Mouse (Mus musculus): Measurements from ENCODE around the gene Gfy. TPM values are rescaled to one million over a fixed set of nuclear protein-coding genes. Genes with fewer than 3 reads are reported as not detected.

Gfy gene
- polyA plus RNA-seq, 1 experiment from 2014 or later = not detected

GRCm38 (mm10) chr7:45213708-45214107 lies 34.3 kb upstream of the Gfy start:
- Histone ChIP-seq H3K4me3 (replicated peaks; ENCODE audit: low read depth, low read length) (no peak overlapping the region), H3K4me2 (ENCODE audit: low read length) (no peak overlapping the region), H3K9ac (replicated peaks; ENCODE audit: low read length) (no peak overlapping the region), H3K4me1 (ENCODE audit: control insufficient read depth, insufficient read depth, low read length) (peaks cover 13% of the 10 kb centered on the region; the same call in 1 of the 2 replicates), H3K27me3 (ENCODE audit: control insufficient read depth, insufficient read depth, low read length) (peaks cover 16% of the 10 kb centered on the region), H3K27ac (replicated peaks; ENCODE audit: low read depth, low read length) (no peak overlapping the region), H3K9me3 (ENCODE audit: control insufficient read depth, low read length) (no peaks in the 10 kb centered on the region), H3K36me3 (ENCODE audit: control insufficient read depth, insufficient read depth, low read length) (peaks cover 3% of the 10 kb centered on the region; the same call in 1 of the 2 replicates)
- ATAC-seq (ENCODE audit: low FRiP score, low TSS enrichment) = no peak
- 74% methylated on average over 5 of the region's 5 CpGs for WGBS
- no peak for DNase-seq

DNA sequence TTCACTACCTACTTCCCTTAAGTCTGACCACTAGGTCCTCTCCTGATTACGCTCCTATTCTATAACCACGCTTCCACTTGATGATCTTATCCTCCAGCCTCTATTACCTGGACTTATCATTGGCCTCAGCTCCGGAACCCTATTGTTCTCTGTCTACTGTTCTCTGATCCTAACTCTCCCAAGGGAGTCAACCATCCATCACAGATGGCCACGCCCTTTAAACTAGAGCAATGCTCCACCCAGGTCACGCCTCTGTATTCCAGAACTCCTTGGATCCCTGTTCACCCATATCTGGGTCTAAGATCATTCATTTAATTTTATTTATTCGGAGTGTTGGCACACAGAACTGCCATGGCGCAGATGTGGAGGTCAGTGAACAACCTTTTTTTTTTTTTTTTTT lies 33.0 kb upstream of the Gfy start:
- H3K4me1 ChIP-seq (ENCODE audit: control insufficient read depth, insufficient read depth, low read length) = peaks cover 11% of the 10 kb centered on the region; the same call in 1 of the 2 replicates
- no peaks in the 10 kb centered on the region for H3K36me3 ChIP-seq (ENCODE audit: control insufficient read depth, insufficient read depth, low read length)
- no peak for ATAC-seq (ENCODE audit: low FRiP score, low TSS enrichment)
- H3K9me3 ChIP-seq (ENCODE audit: control insufficient read depth, low read length) = no peaks in the 10 kb centered on the region
- no peak overlapping the region for H3K27ac ChIP-seq (replicated peaks; ENCODE audit: low read depth, low read length)
- no peak overlapping the region for H3K4me2 ChIP-seq (ENCODE audit: low read length)
- 74% methylated on average over 7 of the region's 7 CpGs for WGBS
- no peak overlapping the region for H3K9ac ChIP-seq (replicated peaks; ENCODE audit: low read length)
- peaks cover 16% of the 10 kb centered on the region for H3K27me3 ChIP-seq (ENCODE audit: control insufficient read depth, insufficient read depth, low read length)
- DNase-seq = no peak
- H3K4me3 ChIP-seq (replicated peaks; ENCODE audit: low read depth, low read length) = no peak overlapping the region

DNA sequence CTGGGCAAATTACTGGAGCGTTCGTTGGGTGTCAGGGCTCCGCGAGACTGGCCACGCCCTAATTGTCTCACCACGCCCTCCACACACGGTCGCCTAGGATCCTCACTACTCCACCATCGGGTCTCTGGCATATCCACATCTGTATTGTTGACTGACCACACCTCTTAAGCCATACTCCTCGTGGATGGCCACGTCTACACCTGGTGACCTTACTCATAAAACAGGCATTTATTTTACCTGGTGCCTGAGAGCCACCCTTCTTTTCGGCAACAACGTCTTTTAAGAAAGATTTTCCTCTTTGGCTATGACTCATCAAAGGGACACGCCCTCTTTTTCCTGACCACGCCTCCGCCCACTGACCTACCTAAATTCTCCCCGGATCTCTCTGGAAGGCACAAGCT lies 32.5 kb upstream of the Gfy start, which contains the start of gene Dkkl1:
TSS of gene Dkkl1 (minus strand) at position 297 of the 401 bp plus-strand sequence.
- no peak within 1 kb of the TSS for H3K27ac ChIP-seq (replicated peaks; ENCODE audit: low read depth, low read length)
- peaks cover 6% of the 10 kb centered on the region; the same call in 1 of the 2 replicates for H3K4me1 ChIP-seq (ENCODE audit: control insufficient read depth, insufficient read depth, low read length)
- H3K4me2 ChIP-seq (ENCODE audit: low read length) = peak within 1 kb of the TSS; percentile 28; the same call in 1 of the 2 replicates
- no peaks in the 10 kb centered on the region for H3K36me3 ChIP-seq (ENCODE audit: control insufficient read depth, insufficient read depth, low read length)
- H3K4me3 ChIP-seq (replicated peaks; ENCODE audit: low read depth, low read length) = no peak within 1 kb of the TSS
- no peak for DNase-seq
- no peak within 1 kb of the TSS for H3K9ac ChIP-seq (replicated peaks; ENCODE audit: low read length)
- 10% methylated on average over 17 of the region's 17 CpGs for WGBS
- ATAC-seq (ENCODE audit: low FRiP score, low TSS enrichment) = no peak
- H3K9me3 ChIP-seq (ENCODE audit: control insufficient read depth, low read length) = no peaks in the 10 kb centered on the region
- peaks cover 16% of the 10 kb centered on the region for H3K27me3 ChIP-seq (ENCODE audit: control insufficient read depth, insufficient read depth, low read length)

GRCm38 (mm10) chr7:45211070-45211469 lies 31.7 kb upstream of the Gfy start:
- no peaks in the 10 kb centered on the region for H3K9me3 ChIP-seq (ENCODE audit: control insufficient read depth, low read length)
- no peak overlapping the region for H3K4me3 ChIP-seq (replicated peaks; ENCODE audit: low read depth, low read length)
- WGBS = 82% methylated on average over 10 of the region's 10 CpGs
- no peak overlapping the region for H3K27ac ChIP-seq (replicated peaks; ENCODE audit: low read depth, low read length)
- DNase-seq (no peak), ATAC-seq (ENCODE audit: low FRiP score, low TSS enrichment) (no peak)
- peaks cover 16% of the 10 kb centered on the region for H3K27me3 ChIP-seq (ENCODE audit: control insufficient read depth, insufficient read depth, low read length)
- no peaks in the 10 kb centered on the region for H3K4me1 ChIP-seq (ENCODE audit: control insufficient read depth, insufficient read depth, low read length)
- no peak overlapping the region for H3K9ac ChIP-seq (replicated peaks; ENCODE audit: low read length)
- no peaks in the 10 kb centered on the region for H3K36me3 ChIP-seq (ENCODE audit: control insufficient read depth, insufficient read depth, low read length)
- H3K4me2 ChIP-seq (ENCODE audit: low read length) = no peak overlapping the region

DNA sequence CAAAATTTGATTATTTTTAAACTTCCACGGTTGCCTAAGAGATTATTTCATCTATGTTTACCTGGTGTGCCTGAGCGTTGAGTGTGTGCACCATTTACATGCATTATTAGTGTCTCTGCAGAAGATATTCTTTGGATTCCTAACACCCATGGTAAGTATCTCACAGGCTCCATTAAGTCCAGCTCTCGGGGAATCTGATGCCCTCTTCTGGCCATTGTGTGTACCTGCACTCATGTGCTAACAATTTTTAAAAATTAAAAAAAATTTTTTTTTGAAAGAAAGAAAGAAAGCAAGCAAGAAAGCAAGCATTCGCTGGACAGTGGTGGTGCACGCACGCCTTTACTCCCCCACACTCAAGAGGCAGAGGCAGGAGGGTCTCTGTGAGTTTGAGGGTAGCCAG lies 28.9 kb upstream of the Gfy start:
- H3K36me3 ChIP-seq (ENCODE audit: control insufficient read depth, insufficient read depth, low read length) = no peaks in the 10 kb centered on the region
- H3K4me3 ChIP-seq (replicated peaks; ENCODE audit: low read depth, low read length) = no peak overlapping the region
- 83% methylated on average over 6 of the region's 6 CpGs for WGBS
- H3K4me1 ChIP-seq (ENCODE audit: control insufficient read depth, insufficient read depth, low read length) = no peaks in the 10 kb centered on the region
- DNase-seq = no peak
- no peaks in the 10 kb centered on the region for H3K9me3 ChIP-seq (ENCODE audit: control insufficient read depth, low read length)
- no peak overlapping the region for H3K9ac ChIP-seq (replicated peaks; ENCODE audit: low read length)
- peaks cover 16% of the 10 kb centered on the region for H3K27me3 ChIP-seq (ENCODE audit: control insufficient read depth, insufficient read depth, low read length)
- no peak for ATAC-seq (ENCODE audit: low FRiP score, low TSS enrichment)
- no peak overlapping the region for H3K4me2 ChIP-seq (ENCODE audit: low read length)
- no peak overlapping the region for H3K27ac ChIP-seq (replicated peaks; ENCODE audit: low read depth, low read length)

GRCm38 (mm10) chr7:45204380-45205143 lies 25.2 kb upstream of the Gfy start, which contains the start of gene Ccdc155:
Ccdc155 (minus strand) TSS chr7:45204892.
- H3K4me2 ChIP-seq (ENCODE audit: low read length) = peak within 1 kb of the TSS; percentile 57
- no peaks in the 10 kb centered on the region for H3K36me3 ChIP-seq (ENCODE audit: control insufficient read depth, insufficient read depth, low read length)
- H3K4me3 ChIP-seq (replicated peaks; ENCODE audit: low read depth, low read length) = peak within 1 kb of the TSS; percentile 37
- ATAC-seq (ENCODE audit: low FRiP score, low TSS enrichment) = peak; percentile 96
- H3K9me3 ChIP-seq (ENCODE audit: control insufficient read depth, low read length) = no peaks in the 10 kb centered on the region
- H3K9ac ChIP-seq (replicated peaks; ENCODE audit: low read length) = peak within 1 kb of the TSS; percentile 42; the same call in 1 of the 2 replicates
- no peaks in the 10 kb centered on the region for H3K4me1 ChIP-seq (ENCODE audit: control insufficient read depth, insufficient read depth, low read length)
- 9% methylated on average over 44 of the region's 44 CpGs for WGBS
- peak within 1 kb of the TSS; percentile 68 for H3K27ac ChIP-seq (replicated peaks; ENCODE audit: low read depth, low read length)
- no peaks in the 10 kb centered on the region for H3K27me3 ChIP-seq (ENCODE audit: control insufficient read depth, insufficient read depth, low read length)
- DNase-seq = peak; percentile 100

GRCm38 (mm10) chr7:45202654-45203053 lies 23.3 kb upstream of the Gfy start:
- no peaks in the 10 kb centered on the region for H3K36me3 ChIP-seq (ENCODE audit: control insufficient read depth, insufficient read depth, low read length)
- 62% methylated on average over 10 of the region's 10 CpGs for WGBS
- no peaks in the 10 kb centered on the region for H3K9me3 ChIP-seq (ENCODE audit: control insufficient read depth, low read length)
- no peak overlapping the region for H3K4me3 ChIP-seq (replicated peaks; ENCODE audit: low read depth, low read length)
- H3K27ac ChIP-seq (replicated peaks; ENCODE audit: low read depth, low read length) = no peak overlapping the region
- no peak overlapping the region for H3K4me2 ChIP-seq (ENCODE audit: low read length)
- no peaks in the 10 kb centered on the region for H3K27me3 ChIP-seq (ENCODE audit: control insufficient read depth, insufficient read depth, low read length)
- H3K9ac ChIP-seq (replicated peaks; ENCODE audit: low read length) = no peak overlapping the region
- DNase-seq (no peak), ATAC-seq (ENCODE audit: low FRiP score, low TSS enrichment) (no peak)
- H3K4me1 ChIP-seq (ENCODE audit: control insufficient read depth, insufficient read depth, low read length) = no peaks in the 10 kb centered on the region

GRCm38 (mm10) chr7:45198961-45199360 lies 19.6 kb upstream of the Gfy start:
- Histone ChIP-seq H3K4me1 (ENCODE audit: control insufficient read depth, insufficient read depth, low read length) (no peaks in the 10 kb centered on the region), H3K36me3 (ENCODE audit: control insufficient read depth, insufficient read depth, low read length) (no peaks in the 10 kb centered on the region), H3K4me2 (ENCODE audit: low read length) (no peak overlapping the region), H3K4me3 (replicated peaks; ENCODE audit: low read depth, low read length) (no peak overlapping the region), H3K27me3 (ENCODE audit: control insufficient read depth, insufficient read depth, low read length) (no peaks in the 10 kb centered on the region), H3K9ac (replicated peaks; ENCODE audit: low read length) (no peak overlapping the region), H3K9me3 (ENCODE audit: control insufficient read depth, low read length) (no peaks in the 10 kb centered on the region), H3K27ac (replicated peaks; ENCODE audit: low read depth, low read length) (no peak overlapping the region)
- DNase-seq (no peak), ATAC-seq (ENCODE audit: low FRiP score, low TSS enrichment) (no peak)
- 82% methylated on average over 11 of the region's 11 CpGs for WGBS

DNA sequence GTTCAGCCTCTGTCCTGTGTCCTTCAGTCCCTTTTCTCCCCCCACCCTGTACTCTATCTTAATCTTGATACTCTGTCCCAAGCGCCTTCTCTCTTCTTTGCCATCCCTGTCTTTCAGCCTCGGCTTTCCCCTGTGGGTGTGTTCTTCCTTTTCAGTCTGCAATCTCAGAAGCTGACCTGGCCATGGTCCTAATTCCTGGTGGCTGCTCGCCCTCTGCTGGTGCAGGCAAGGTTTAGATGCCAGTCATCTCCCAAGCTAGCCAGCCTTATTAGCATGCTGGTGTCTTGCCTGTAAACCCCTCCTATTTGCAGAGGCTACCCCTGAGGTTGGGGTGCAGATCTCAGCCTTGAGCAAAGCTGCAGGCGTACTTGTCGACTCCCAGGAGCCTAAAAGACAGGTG lies 19.1 kb upstream of the Gfy start:
- H3K9ac ChIP-seq (replicated peaks; ENCODE audit: low read length) = no peak overlapping the region; the same call in 1 of the 2 replicates
- H3K9me3 ChIP-seq (ENCODE audit: control insufficient read depth, low read length) = no peaks in the 10 kb centered on the region
- H3K27me3 ChIP-seq (ENCODE audit: control insufficient read depth, insufficient read depth, low read length) = no peaks in the 10 kb centered on the region
- ATAC-seq (ENCODE audit: low FRiP score, low TSS enrichment) (peak; percentile 46; the same call in 1 of the 2 replicates), DNase-seq (peak; percentile 90)
- H3K4me1 ChIP-seq (ENCODE audit: control insufficient read depth, insufficient read depth, low read length) = no peaks in the 10 kb centered on the region
- WGBS = 10% methylated on average over 5 of the region's 5 CpGs
- H3K36me3 ChIP-seq (ENCODE audit: control insufficient read depth, insufficient read depth, low read length) = no peaks in the 10 kb centered on the region
- H3K4me3 ChIP-seq (replicated peaks; ENCODE audit: low read depth, low read length) = no peak overlapping the region
- H3K27ac ChIP-seq (replicated peaks; ENCODE audit: low read depth, low read length) = no peak overlapping the region
- 0 out of 2 replicates have a peak overlapping the region, but pooled peaks have one; percentile 10 for H3K4me2 ChIP-seq (ENCODE audit: low read length)

Data from midbrain, embryonic 14.5 days (tissue).